Mouse (Mus musculus) spleen, adult 2 months (tissue): ENCODE measurements around the gene Rpl27a.

Source experiments
- CTCF ChIP-seq: fragments of 200-500 bp; IDR thresholded peaks from 2 replicates; pipeline ENCODE4 v1.5.1; 2011; ENCODE audit warnings: mild to moderate bottlenecking, inconsistent platforms; ENCODE audit not compliant: insufficient read depth, insufficient read length, insufficient replicate concordance; ENCODE audit errors: extremely low read depth
- POLR2A ChIP-seq: fragments of 200-500 bp; IDR thresholded peaks from 2 replicates; pipeline ENCODE4 v1.6.1; 2011; ENCODE audit warnings: low read depth, low read length, inconsistent platforms

DNA sequence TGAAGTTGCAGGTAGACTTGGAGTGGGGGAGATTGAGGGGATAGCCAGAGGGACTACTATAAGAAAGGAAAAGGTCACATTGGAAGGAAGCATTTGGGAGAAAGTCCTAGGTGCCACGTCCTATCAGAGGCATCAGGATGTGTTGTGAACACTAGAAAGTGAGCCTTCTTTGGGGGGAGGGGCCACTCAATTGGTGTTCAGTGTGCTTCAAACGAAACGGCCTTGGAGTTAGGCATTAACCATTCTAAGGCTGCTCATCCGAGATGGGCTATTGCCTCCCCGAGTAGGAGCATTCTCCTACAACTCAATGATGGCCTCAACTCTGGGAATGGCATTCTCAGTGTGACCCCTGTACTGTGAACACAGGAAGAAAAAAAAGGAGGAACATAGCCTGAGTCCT is 43.7 kb downstream of the Rpl27a start:
- no peak for TF ChIP-seq POLR2A
- no peak for TF ChIP-seq CTCF
